8 mouse cellular contexts compared by ENCODE assay signal in the genomic region with DNA sequence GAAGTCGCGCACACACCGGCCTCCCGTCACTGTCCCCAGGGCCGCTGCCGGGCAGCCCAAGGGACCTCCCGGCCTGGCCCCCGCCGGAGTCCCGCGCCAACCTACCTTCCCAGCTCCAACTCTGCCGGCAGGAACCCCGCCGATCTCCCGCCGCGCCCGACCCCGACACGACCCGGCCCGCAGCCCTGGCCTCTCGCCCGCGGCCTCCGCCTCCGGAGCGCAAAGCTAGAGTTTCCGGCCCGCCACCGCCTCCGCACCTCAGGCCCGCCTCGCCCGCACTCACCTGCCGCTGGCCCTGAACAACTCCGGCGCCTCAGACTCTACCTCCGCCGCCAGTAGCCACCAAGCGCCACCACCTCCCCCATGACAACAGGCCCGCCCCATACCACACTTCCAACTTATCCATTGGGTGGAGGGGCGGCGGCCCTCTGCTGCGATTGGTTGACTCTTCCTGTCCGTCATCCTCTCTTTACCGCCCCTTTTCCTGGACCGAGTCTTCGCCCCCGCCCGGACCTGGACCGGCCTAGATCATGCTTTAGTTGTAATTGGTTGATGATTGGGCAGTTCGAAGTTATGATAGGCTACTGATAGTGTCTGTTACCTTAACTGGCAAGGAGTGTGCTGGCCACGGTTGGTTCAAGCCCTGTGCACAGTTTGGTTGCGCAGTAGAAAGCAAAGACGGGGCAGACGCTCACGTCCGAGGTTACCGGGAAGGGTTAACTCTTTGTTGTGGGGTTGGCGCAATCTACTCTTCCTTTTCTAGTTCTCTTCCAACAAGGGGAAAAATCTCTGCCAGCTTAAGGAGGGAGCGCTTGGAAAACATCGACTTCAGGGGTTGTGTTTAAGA. TPM values are rescaled to one million over a fixed set of nuclear protein-coding genes. Genes with fewer than 3 reads are reported as not detected.
DNase-seq lines count a peak whose midpoint lies in the region; ATAC-seq lines count a peak whose summit lies in the region.

Gene Numb, minus strand, starts transcription at position 400 of the 847 bp plus-strand sequence.

- peak within 1 kb of the TSS; percentile 95 for H3K4me2 ChIP-seq in hindbrain, embryonic 14.5 days (replicated peaks)

- peak within 1 kb of the TSS; percentile 86 for H3K27ac ChIP-seq in hindbrain, embryonic 14.5 days

- peak; percentile 100 for ATAC-seq in hindbrain, embryonic 14.5 days (ENCODE audit: low FRiP score)

- peaks cover 22% of the 10 kb centered on the region for H3K4me1 ChIP-seq in hindbrain, embryonic 14.5 days (replicated peaks; ENCODE audit: control insufficient read depth, insufficient read depth, low read length)

- H3K36me3 ChIP-seq in hindbrain, embryonic 14.5 days (replicated peaks; ENCODE audit: control insufficient read depth, insufficient read depth), result no peaks in the 10 kb centered on the region

- H3K9me3 ChIP-seq in hindbrain, embryonic 14.5 days (ENCODE audit: control insufficient read depth, low read length), result no peaks in the 10 kb centered on the region

- H3K27me3 ChIP-seq in hindbrain, embryonic 14.5 days (ENCODE audit: control insufficient read depth, insufficient read depth, low read length), result no peaks in the 10 kb centered on the region

- H3K4me3 ChIP-seq in hindbrain, embryonic 14.5 days (replicated peaks; ENCODE audit: low read length), result peak within 1 kb of the TSS; percentile 99

- peak; percentile 100 for DNase-seq in R1 (ENCODE audit: low read depth, low spot score)
- peak; percentile 98 for DNase-seq in cerebellum, postnatal 25 days
- peak; percentile 96 to 98 for DNase-seq in frontal cortex, postnatal 25 days (ENCODE audit: low spot score in 2 of 2)
- peak; percentile 97 for DNase-seq in hindbrain, embryonic 14.5 days (ENCODE audit: low spot score)
- peak; percentile 99 to 100 for DNase-seq in layer of hippocampus, postnatal 36 days
- peak; percentile 99 for DNase-seq in lung, postnatal 36 days
- DNase-seq in retina, postnatal 1 day, result peak; percentile 100
- peak; percentile 91 to 98 for DNase-seq in urinary bladder, adult 18-20 months (ENCODE audit: low spot score in 2 of 2)

- peak within 1 kb of the TSS; percentile 81 for H3K9ac ChIP-seq in hindbrain, embryonic 14.5 days

- 2% methylated on average over 56 of the region's 63 CpGs for WGBS in hindbrain, embryonic 14.5 days

RNA-seq across cellular contexts. Expression of gene Numb, which starts in this region (rescaled TPM):
- 16.0 and 17.7 TPM in 2 replicates for polyA plus RNA-seq in hindbrain, embryonic 14.5 days (2014; fragmentation: Nextera tagmentation; extraction: Ambion mirVana)
- total RNA-seq in layer of hippocampus, postnatal 36 days (2021), result 10 to 100 TPM; 34.5 to 42.3 TPM

Comparison
In these comparisons a context has a peak if more than half of its experiments do, and no peak if none do; other contexts are left out.
1. Peak in every context shown above with its lines: DNase-seq, ATAC-seq, H3K4me3 ChIP-seq and H3K27ac ChIP-seq.